Mouse (Mus musculus): Measurements from ENCODE around the gene Slco4a1. TPM values are rescaled to one million over a fixed set of nuclear protein-coding genes. Genes with fewer than 3 reads are reported as not detected.
A peak's percentile ranks its signal among the peaks of the same experiment; 100 is the strongest.

Slco4a1 gene
- polyA plus RNA-seq, 1 experiment from 2014 or later = 0.74 TPM

DNA sequence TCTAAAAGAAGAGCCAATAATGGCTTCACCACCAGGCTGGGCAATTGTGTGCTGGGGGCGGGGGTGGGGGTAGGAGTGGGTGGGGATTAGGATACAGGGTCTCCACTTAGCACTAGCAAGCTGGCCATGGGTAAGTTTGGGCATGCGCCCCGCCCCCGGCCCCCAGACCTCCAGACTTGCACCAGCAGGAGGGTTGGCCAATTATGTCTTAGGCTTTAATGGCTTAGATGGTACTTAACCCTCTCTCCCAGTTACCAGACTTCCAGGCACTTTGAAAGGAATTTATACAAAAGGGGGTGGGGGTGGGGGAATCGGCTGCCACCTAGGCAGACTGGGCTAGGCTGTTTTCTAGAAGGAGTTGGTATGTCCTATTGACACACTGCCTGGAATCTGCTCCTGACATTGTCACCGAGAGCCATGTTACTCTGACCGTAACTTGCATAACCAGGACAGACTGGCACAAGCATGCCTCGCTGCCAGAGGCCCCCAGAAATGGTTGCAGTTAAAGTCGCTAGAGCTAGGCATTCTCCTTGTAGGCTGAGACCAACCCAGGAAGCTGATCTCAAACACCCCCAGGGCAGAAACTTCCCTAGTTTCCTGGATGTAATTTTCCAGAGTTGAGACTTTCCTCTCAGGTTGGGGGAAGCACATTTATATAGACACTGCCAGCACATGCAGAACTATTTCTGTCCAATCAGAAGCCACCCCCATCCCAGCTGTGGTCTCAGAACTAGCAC, 15.3 kb upstream of the Slco4a1 start:
- ATAC-seq (no peak), DNase-seq (ENCODE audit: low spot score) (no peak)
- WGBS = 16% methylated on average over 9 of the region's 9 CpGs
- H3K36me3 ChIP-seq (ENCODE audit: control insufficient read depth, insufficient read depth, low read length) = no peaks in the 10 kb centered on the region
- H3K27me3 ChIP-seq (replicated peaks; ENCODE audit: control insufficient read depth, insufficient read depth, low read length) = no peaks in the 10 kb centered on the region
- no peak overlapping the region for H3K9ac ChIP-seq (ENCODE audit: low read length)
- H3K9me3 ChIP-seq (replicated peaks; ENCODE audit: control insufficient read depth, low read length) = no peaks in the 10 kb centered on the region
- H3K4me2 ChIP-seq (ENCODE audit: low read length) = no peak overlapping the region
- H3K4me3 ChIP-seq (ENCODE audit: low read depth, low read length) = no peak overlapping the region
- no peak overlapping the region for H3K27ac ChIP-seq (ENCODE audit: low read depth, low read length)
- peaks cover 7% of the 10 kb centered on the region for H3K4me1 ChIP-seq (ENCODE audit: control insufficient read depth, insufficient read depth, low read length)

DNA sequence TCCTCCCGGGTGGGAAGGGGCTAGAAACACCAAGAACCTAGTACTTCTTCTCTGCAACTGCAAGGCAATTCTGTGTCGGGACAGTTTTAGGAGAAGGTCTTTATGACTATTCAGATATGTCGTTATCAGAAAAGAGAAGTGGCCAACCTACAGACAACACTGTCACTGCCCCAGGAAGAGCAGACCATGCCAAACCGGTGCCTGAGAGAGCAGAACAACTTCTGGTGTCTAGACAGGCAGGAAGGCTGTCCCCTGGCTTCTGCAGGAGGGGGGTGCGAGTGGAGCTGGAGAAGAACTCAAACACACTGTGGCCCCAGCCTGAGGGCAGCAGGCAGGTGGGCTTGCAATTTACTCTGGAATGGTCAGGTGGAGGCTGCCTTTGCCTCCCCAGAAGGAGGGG, 14.0 kb upstream of the Slco4a1 start:
- Histone ChIP-seq H3K36me3 (ENCODE audit: control insufficient read depth, insufficient read depth, low read length) (no peaks in the 10 kb centered on the region), H3K9me3 (replicated peaks; ENCODE audit: control insufficient read depth, low read length) (no peaks in the 10 kb centered on the region), H3K4me2 (ENCODE audit: low read length) (no peak overlapping the region), H3K4me1 (ENCODE audit: control insufficient read depth, insufficient read depth, low read length) (peaks cover 8% of the 10 kb centered on the region), H3K27ac (ENCODE audit: low read depth, low read length) (no peak overlapping the region), H3K27me3 (replicated peaks; ENCODE audit: control insufficient read depth, insufficient read depth, low read length) (no peaks in the 10 kb centered on the region), H3K9ac (ENCODE audit: low read length) (no peak overlapping the region), H3K4me3 (ENCODE audit: low read depth, low read length) (no peak overlapping the region)
- 85% methylated on average over 5 of the region's 5 CpGs for WGBS
- ATAC-seq (no peak), DNase-seq (ENCODE audit: low spot score) (no peak)

DNA sequence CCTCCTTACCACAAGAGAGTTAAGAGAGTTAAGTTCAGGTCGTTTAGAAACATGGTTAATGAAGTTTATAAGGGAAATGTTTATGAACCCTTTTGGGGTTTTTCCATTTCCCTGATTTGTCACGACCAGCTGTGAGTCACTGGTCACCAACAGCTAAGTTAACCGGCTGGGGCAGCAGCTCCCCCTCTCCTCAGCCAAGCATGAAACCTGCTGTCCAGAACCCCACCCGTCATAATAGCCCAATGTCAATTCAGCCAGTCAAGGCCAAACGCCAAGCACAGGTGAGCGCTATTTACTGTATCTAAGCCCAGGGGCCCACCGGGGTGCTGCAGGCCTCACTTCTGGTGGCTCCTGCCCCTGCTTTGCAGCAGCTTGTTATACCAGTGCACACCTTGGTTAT, 12.2 kb upstream of the Slco4a1 start:
- WGBS = 64% methylated on average over 7 of the region's 7 CpGs
- DNase-seq (ENCODE audit: low spot score) (no peak), ATAC-seq (no peak)
- no peaks in the 10 kb centered on the region for H3K9me3 ChIP-seq (replicated peaks; ENCODE audit: control insufficient read depth, low read length)
- no peak overlapping the region for H3K27ac ChIP-seq (ENCODE audit: low read depth, low read length)
- H3K4me2 ChIP-seq (ENCODE audit: low read length) = no peak overlapping the region
- no peak overlapping the region for H3K4me3 ChIP-seq (ENCODE audit: low read depth, low read length)
- H3K27me3 ChIP-seq (replicated peaks; ENCODE audit: control insufficient read depth, insufficient read depth, low read length) = no peaks in the 10 kb centered on the region
- no peak overlapping the region for H3K9ac ChIP-seq (ENCODE audit: low read length)
- no peaks in the 10 kb centered on the region for H3K36me3 ChIP-seq (ENCODE audit: control insufficient read depth, insufficient read depth, low read length)
- H3K4me1 ChIP-seq (ENCODE audit: control insufficient read depth, insufficient read depth, low read length) = peaks cover 8% of the 10 kb centered on the region

DNA sequence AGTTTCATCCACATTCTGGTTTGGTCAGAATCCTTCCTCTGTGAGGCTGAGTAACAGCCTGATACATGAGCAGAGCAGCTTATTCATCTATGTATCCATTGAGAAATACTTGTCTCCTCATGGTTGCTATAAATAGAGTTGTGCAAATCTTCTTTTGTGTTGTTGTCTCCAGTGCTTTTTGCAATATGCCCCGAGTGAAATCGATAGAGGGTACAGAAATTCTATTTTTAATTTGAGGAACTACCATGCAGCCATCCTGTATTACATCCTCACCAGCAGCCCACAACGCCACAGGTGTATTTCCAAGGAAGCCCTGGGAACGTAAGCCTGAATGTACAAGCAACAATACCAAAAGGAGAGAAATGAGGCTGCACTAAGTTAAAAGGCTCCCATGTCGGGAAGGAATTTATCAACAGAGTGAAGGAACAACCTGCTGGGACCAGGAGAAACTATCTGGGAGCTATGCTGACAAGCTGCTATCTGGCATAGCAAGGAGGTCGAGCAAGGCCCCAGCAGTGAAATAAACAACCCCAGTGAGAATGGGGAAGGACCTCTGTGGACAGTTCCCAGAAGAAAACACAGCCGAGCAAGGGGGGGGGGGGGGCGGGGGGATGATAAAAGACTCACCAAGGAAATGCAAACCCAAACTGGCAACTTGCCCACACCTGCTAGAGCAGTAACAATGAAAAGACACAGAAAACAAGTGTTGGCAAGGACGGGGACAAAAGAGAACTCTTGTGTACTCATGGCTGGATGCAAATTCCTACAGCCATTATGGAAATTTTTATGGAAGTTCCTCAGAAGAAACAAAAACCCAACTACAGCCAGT, 10.9 kb upstream of the Slco4a1 start:
- peak; percentile 61 for DNase-seq (ENCODE audit: low spot score)
- Histone ChIP-seq H3K36me3 (ENCODE audit: control insufficient read depth, insufficient read depth, low read length) (no peaks in the 10 kb centered on the region), H3K27me3 (replicated peaks; ENCODE audit: control insufficient read depth, insufficient read depth, low read length) (no peaks in the 10 kb centered on the region), H3K4me3 (ENCODE audit: low read depth, low read length) (no peak overlapping the region), H3K4me2 (ENCODE audit: low read length) (no peak overlapping the region), H3K9ac (ENCODE audit: low read length) (no peak overlapping the region), H3K27ac (ENCODE audit: low read depth, low read length) (no peak overlapping the region), H3K4me1 (ENCODE audit: control insufficient read depth, insufficient read depth, low read length) (peaks cover 8% of the 10 kb centered on the region), H3K9me3 (replicated peaks; ENCODE audit: control insufficient read depth, low read length) (no peaks in the 10 kb centered on the region)
- no peak for ATAC-seq
- whole genome bisulfite sequencing = 25% methylated on average over 9 of the region's 9 CpGs

DNA sequence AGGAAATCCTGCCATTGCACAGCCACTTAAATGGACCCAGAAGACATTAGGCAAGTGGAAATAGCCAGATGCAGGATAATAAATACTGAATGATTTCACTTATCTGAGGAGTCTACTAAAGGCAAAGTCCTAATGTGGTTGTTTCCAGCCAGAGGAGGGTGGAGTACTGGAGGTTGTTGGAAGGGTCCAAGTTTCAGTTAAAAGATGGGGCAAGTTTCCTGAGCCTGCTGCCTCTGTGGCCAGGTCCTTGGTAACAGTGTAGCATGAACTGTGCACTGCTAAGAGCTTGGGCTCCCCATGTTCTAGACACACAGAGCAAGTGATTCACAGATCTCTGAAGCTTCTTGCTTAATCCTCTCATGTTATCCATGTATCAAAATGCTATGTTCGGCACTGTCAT, 10.1 kb upstream of the Slco4a1 start:
- ATAC-seq (no peak), DNase-seq (ENCODE audit: low spot score) (no peak)
- Histone ChIP-seq H3K36me3 (ENCODE audit: control insufficient read depth, insufficient read depth, low read length) (no peaks in the 10 kb centered on the region), H3K27ac (ENCODE audit: low read depth, low read length) (no peak overlapping the region), H3K9me3 (replicated peaks; ENCODE audit: control insufficient read depth, low read length) (no peaks in the 10 kb centered on the region), H3K4me3 (ENCODE audit: low read depth, low read length) (no peak overlapping the region), H3K27me3 (replicated peaks; ENCODE audit: control insufficient read depth, insufficient read depth, low read length) (no peaks in the 10 kb centered on the region), H3K4me1 (ENCODE audit: control insufficient read depth, insufficient read depth, low read length) (peaks cover 8% of the 10 kb centered on the region), H3K4me2 (ENCODE audit: low read length) (no peak overlapping the region), H3K9ac (ENCODE audit: low read length) (no peak overlapping the region)
- WGBS = 91% methylated on average over 1 of the region's 1 CpGs

DNA sequence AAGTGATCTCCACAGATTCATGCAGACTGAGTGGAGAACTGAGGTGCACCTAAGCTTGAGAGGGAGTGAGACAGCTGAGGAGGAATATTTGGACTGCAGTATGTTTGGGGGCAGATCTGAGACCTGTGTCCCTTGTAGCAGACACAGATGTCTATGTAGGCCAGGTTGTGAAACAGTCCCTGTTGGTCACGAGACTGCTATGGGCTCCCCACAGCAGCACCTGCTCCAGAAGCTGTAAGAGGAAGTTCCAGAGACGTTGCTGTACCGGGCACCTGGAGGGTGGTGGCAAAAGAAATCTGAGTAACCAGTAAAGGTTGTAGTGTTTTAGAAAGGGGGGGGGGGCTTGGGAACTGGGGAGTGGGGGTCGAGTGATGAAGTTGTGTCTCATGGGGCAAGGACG, 7.0 kb upstream of the Slco4a1 start:
- no peaks in the 10 kb centered on the region for H3K36me3 ChIP-seq (ENCODE audit: control insufficient read depth, insufficient read depth, low read length)
- peaks cover 8% of the 10 kb centered on the region for H3K4me1 ChIP-seq (ENCODE audit: control insufficient read depth, insufficient read depth, low read length)
- no peaks in the 10 kb centered on the region for H3K9me3 ChIP-seq (replicated peaks; ENCODE audit: control insufficient read depth, low read length)
- no peak overlapping the region for H3K27ac ChIP-seq (ENCODE audit: low read depth, low read length)
- H3K9ac ChIP-seq (ENCODE audit: low read length) = no peak overlapping the region
- H3K4me3 ChIP-seq (ENCODE audit: low read depth, low read length) = no peak overlapping the region
- 72% methylated on average over 5 of the region's 5 CpGs for WGBS
- H3K4me2 ChIP-seq (ENCODE audit: low read length) = no peak overlapping the region
- H3K27me3 ChIP-seq (replicated peaks; ENCODE audit: control insufficient read depth, insufficient read depth, low read length) = no peaks in the 10 kb centered on the region
- DNase-seq (ENCODE audit: low spot score) = no peak
- no peak for ATAC-seq

DNA sequence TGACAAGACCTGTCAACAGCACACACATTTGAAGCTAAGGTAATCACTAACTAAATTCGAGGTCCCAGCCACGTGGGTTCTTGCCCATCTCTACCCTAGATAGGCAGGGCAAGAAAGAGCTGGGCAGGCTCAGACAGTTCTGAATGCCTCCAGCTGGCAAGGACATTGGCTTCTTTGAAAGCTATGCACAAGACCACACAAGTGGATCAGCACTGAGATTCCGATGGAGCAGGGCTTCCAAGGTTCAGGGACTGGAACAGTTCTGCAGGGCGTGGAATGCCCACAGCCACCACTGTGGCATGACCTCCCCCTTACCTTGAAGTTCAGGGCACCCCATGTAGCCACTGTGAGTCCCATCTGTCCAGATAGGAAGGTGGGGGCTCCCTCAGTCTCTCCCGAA, 5.5 kb upstream of the Slco4a1 start:
- Histone ChIP-seq H3K9ac (ENCODE audit: low read length) (no peak overlapping the region), H3K4me3 (ENCODE audit: low read depth, low read length) (no peak overlapping the region), H3K9me3 (replicated peaks; ENCODE audit: control insufficient read depth, low read length) (no peaks in the 10 kb centered on the region), H3K27ac (ENCODE audit: low read depth, low read length) (no peak overlapping the region), H3K4me2 (ENCODE audit: low read length) (no peak overlapping the region), H3K27me3 (replicated peaks; ENCODE audit: control insufficient read depth, insufficient read depth, low read length) (no peaks in the 10 kb centered on the region), H3K4me1 (ENCODE audit: control insufficient read depth, insufficient read depth, low read length) (peaks cover 4% of the 10 kb centered on the region; the same call in 1 of the 2 replicates), H3K36me3 (ENCODE audit: control insufficient read depth, insufficient read depth, low read length) (no peaks in the 10 kb centered on the region)
- ATAC-seq (no peak), DNase-seq (ENCODE audit: low spot score) (no peak)
- WGBS = 71% methylated on average over 5 of the region's 5 CpGs

DNA sequence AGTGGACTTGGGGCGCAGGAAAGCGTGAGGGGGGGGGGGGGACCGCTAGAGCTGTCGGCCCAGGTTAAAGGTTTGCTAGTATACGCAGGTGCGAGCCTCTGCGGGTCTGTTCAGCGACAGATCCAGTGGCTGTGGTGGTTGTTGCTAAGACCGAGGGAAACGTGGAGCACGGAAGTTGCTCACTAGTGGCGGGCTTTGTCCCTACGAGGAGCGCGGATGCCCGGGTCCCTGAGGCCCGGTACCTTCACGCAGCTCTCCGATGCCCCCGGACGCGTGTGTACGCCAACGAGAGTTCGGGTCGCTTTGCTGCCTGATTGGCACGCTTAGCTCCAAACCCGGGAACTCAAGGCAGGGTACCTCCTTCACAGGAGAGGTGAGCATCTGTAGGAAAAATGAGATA, 660 bp downstream of the Slco4a1 start:
- H3K4me2 ChIP-seq (ENCODE audit: low read length) = peak overlapping the region; percentile 98
- ATAC-seq (no peak), DNase-seq (ENCODE audit: low spot score) (no peak)
- no peaks in the 10 kb centered on the region for H3K9me3 ChIP-seq (replicated peaks; ENCODE audit: control insufficient read depth, low read length)
- H3K36me3 ChIP-seq (ENCODE audit: control insufficient read depth, insufficient read depth, low read length) = no peaks in the 10 kb centered on the region
- no peaks in the 10 kb centered on the region; the same call in 1 of the 2 replicates for H3K27me3 ChIP-seq (replicated peaks; ENCODE audit: control insufficient read depth, insufficient read depth, low read length)
- WGBS = 2% methylated on average over 23 of the region's 28 CpGs
- peaks cover 3% of the 10 kb centered on the region; the same call in 1 of the 2 replicates for H3K4me1 ChIP-seq (ENCODE audit: control insufficient read depth, insufficient read depth, low read length)
- H3K9ac ChIP-seq (ENCODE audit: low read length) = peak overlapping the region; percentile 63
- no peak overlapping the region for H3K27ac ChIP-seq (ENCODE audit: low read depth, low read length)
- peak overlapping the region; percentile 53 for H3K4me3 ChIP-seq (ENCODE audit: low read depth, low read length)

DNA sequence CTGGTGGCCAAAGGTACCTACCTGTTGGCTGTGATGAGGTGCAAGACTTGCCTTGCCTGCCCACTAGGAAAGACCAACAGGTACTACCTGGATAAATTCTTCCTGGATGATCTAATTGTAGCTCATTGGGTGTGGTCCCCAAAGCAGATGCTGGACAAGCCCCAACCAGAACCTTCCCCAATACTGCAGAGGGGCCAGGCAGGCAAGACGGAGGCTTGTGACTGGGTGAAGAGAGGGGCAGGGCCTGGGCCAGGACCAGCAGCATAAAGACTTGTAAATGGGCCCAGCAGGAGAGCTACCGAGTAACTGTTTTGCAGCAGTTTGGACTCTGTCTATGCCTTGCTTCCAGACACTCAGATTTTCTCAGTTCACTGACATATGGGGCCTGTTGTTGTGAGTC, 1.6 kb downstream of the Slco4a1 start:
- DNase-seq (ENCODE audit: low spot score) (no peak), ATAC-seq (no peak)
- H3K9me3 ChIP-seq (replicated peaks; ENCODE audit: control insufficient read depth, low read length) = no peaks in the 10 kb centered on the region
- 38% methylated on average over 2 of the region's 2 CpGs for WGBS
- H3K4me1 ChIP-seq (ENCODE audit: control insufficient read depth, insufficient read depth, low read length) = peaks cover 3% of the 10 kb centered on the region; the same call in 1 of the 2 replicates
- H3K4me3 ChIP-seq (ENCODE audit: low read depth, low read length) = no peak overlapping the region
- H3K36me3 ChIP-seq (ENCODE audit: control insufficient read depth, insufficient read depth, low read length) = no peaks in the 10 kb centered on the region
- no peak overlapping the region for H3K4me2 ChIP-seq (ENCODE audit: low read length)
- H3K9ac ChIP-seq (ENCODE audit: low read length) = no peak overlapping the region
- H3K27me3 ChIP-seq (replicated peaks; ENCODE audit: control insufficient read depth, insufficient read depth, low read length) = no peaks in the 10 kb centered on the region; the same call in 1 of the 2 replicates
- no peak overlapping the region for H3K27ac ChIP-seq (ENCODE audit: low read depth, low read length)
